Mouse (Mus musculus) ES-Bruce4 (cell line): ENCODE results near the gene Gm7168.
"Not testable (repeated sequence)": the region's sequence is repeated elsewhere in the genome, so short reads cannot be mapped to it uniquely, and the experiment has no call there.

ENCODE experiments used
- CTCF ChIP-seq: IDR thresholded peaks from one replicate; pipeline ENCODE4 v1.8.1; 2011; ENCODE audit warnings: low read depth, low read length
- POLR2A ChIP-seq: IDR thresholded peaks from one replicate; pipeline ENCODE4 v1.8.1; 2011; ENCODE audit warnings: low read length; ENCODE audit not compliant: insufficient read depth

- TF ChIP-seq CTCF, POLR2A: not testable (repeated sequence)
Measured at GRCm38 (mm10) chr17:13958129-13958528, 10.0 kb downstream of the Gm7168 start.
